Mouse (Mus musculus): ENCODE measurements at regions not wholly inside any gene's neighbourhood (a gene's known extent, or its start where the extent isn't known, plus 50 kb on each side); places are given as distances from the start of the nearest gene placed in this dataset.

- H3K27me3 ChIP-seq: peaks cover 9% of the 10 kb centered on the region
- H3K36me3 ChIP-seq: no peaks in the 10 kb centered on the region
- no peak overlapping the region for H3K9ac ChIP-seq (replicated peaks)
- ATAC-seq: no peak
- H3K4me3 ChIP-seq (replicated peaks): no peak overlapping the region
- 82% methylated on average over 2 of the region's 2 CpGs for WGBS
- no peaks in the 10 kb centered on the region for H3K9me3 ChIP-seq
- H3K4me2 ChIP-seq (replicated peaks): no peak overlapping the region
- H3K4me1 ChIP-seq (replicated peaks): no peaks in the 10 kb centered on the region
- no peak overlapping the region for H3K27ac ChIP-seq
Measured at GRCm38 (mm10) chr7:39830831-39831230, 313.3 kb downstream of the Zfp619 start.

- H3K36me3 ChIP-seq: no peaks in the 10 kb centered on the region
- H3K27ac ChIP-seq: no peak overlapping the region
- H3K4me3 ChIP-seq (replicated peaks): no peak overlapping the region
- H3K4me1 ChIP-seq (replicated peaks): no peaks in the 10 kb centered on the region
- 81% methylated on average over 3 of the region's 3 CpGs for WGBS
- H3K9me3 ChIP-seq: no peaks in the 10 kb centered on the region
- H3K9ac ChIP-seq (replicated peaks): no peak overlapping the region
- no peak overlapping the region for H3K4me2 ChIP-seq (replicated peaks)
- H3K27me3 ChIP-seq: no peaks in the 10 kb centered on the region
- no peak for ATAC-seq
Measured at GRCm38 (mm10) chr7:39841988-39842387, 324.4 kb downstream of the Zfp619 start.

- Histone ChIP-seq H3K4me1 (replicated peaks) (no peaks in the 10 kb centered on the region), H3K27me3 (no peaks in the 10 kb centered on the region), H3K9me3 (no peaks in the 10 kb centered on the region), H3K4me2 (replicated peaks) (no peak overlapping the region), H3K4me3 (replicated peaks) (no peak overlapping the region), H3K36me3 (no peaks in the 10 kb centered on the region), H3K9ac (replicated peaks) (no peak overlapping the region), H3K27ac (no peak overlapping the region)
- WGBS: 48% methylated on average over 7 of the region's 7 CpGs
- ATAC-seq: peak; percentile 90
Measured at GRCm38 (mm10) chr7:39847914-39848782, 330.6 kb downstream of the Zfp619 start.

GRCm38 (mm10) chr7:39857301-39857700 lies 339.7 kb downstream of the Zfp619 start:
- 98% methylated on average over 2 of the region's 2 CpGs for WGBS
- no peak overlapping the region for H3K4me2 ChIP-seq (replicated peaks)
- no peaks in the 10 kb centered on the region for H3K36me3 ChIP-seq
- H3K4me3 ChIP-seq (replicated peaks): no peak overlapping the region
- H3K9ac ChIP-seq (replicated peaks): no peak overlapping the region
- 0 out of 2 replicates have a peak, but pooled peaks cover 2% of the 10 kb centered on the region for H3K4me1 ChIP-seq (replicated peaks)
- H3K27me3 ChIP-seq: no peaks in the 10 kb centered on the region
- ATAC-seq: no peak
- H3K27ac ChIP-seq: no peak overlapping the region
- H3K9me3 ChIP-seq: no peaks in the 10 kb centered on the region

- no peaks in the 10 kb centered on the region for H3K9me3 ChIP-seq
- H3K27ac ChIP-seq: no peak overlapping the region
- 89% methylated on average over 4 of the region's 4 CpGs for WGBS
- H3K4me2 ChIP-seq (replicated peaks): no peak overlapping the region
- ATAC-seq: no peak
- peaks cover 10% of the 10 kb centered on the region for H3K4me1 ChIP-seq (replicated peaks)
- H3K9ac ChIP-seq (replicated peaks): no peak overlapping the region
- H3K4me3 ChIP-seq (replicated peaks): no peak overlapping the region
- no peaks in the 10 kb centered on the region for H3K27me3 ChIP-seq
- no peaks in the 10 kb centered on the region for H3K36me3 ChIP-seq
Measured at GRCm38 (mm10) chr7:39862835-39863234, 345.3 kb downstream of the Zfp619 start.

GRCm38 (mm10) chr7:39864130-39864529 lies 346.6 kb downstream of the Zfp619 start:
- no peak overlapping the region for H3K4me2 ChIP-seq (replicated peaks)
- H3K9ac ChIP-seq (replicated peaks): no peak overlapping the region
- ATAC-seq: no peak
- no peaks in the 10 kb centered on the region for H3K27me3 ChIP-seq
- no peak overlapping the region for H3K27ac ChIP-seq
- 69% methylated on average over 3 of the region's 3 CpGs for WGBS
- H3K36me3 ChIP-seq: no peaks in the 10 kb centered on the region
- peaks cover 10% of the 10 kb centered on the region for H3K4me1 ChIP-seq (replicated peaks)
- no peaks in the 10 kb centered on the region for H3K9me3 ChIP-seq
- no peak overlapping the region for H3K4me3 ChIP-seq (replicated peaks)

GRCm38 (mm10) chr7:39864781-39865180 lies 347.2 kb downstream of the Zfp619 start:
- Histone ChIP-seq H3K9me3 (no peaks in the 10 kb centered on the region), H3K27me3 (no peaks in the 10 kb centered on the region), H3K9ac (replicated peaks) (no peak overlapping the region), H3K4me2 (replicated peaks) (no peak overlapping the region), H3K4me3 (replicated peaks) (no peak overlapping the region), H3K36me3 (no peaks in the 10 kb centered on the region), H3K4me1 (replicated peaks) (peaks cover 10% of the 10 kb centered on the region), H3K27ac (no peak overlapping the region)
- ATAC-seq: no peak
- WGBS: 86% methylated on average over 3 of the region's 3 CpGs

GRCm38 (mm10) chr7:39866674-39867428 lies 349.3 kb downstream of the Zfp619 start:
- Histone ChIP-seq H3K4me1 (replicated peaks) (peaks cover 10% of the 10 kb centered on the region), H3K4me2 (replicated peaks) (no peak overlapping the region), H3K36me3 (no peaks in the 10 kb centered on the region), H3K27me3 (no peaks in the 10 kb centered on the region), H3K9ac (replicated peaks) (no peak overlapping the region), H3K27ac (no peak overlapping the region), H3K4me3 (replicated peaks) (no peak overlapping the region), H3K9me3 (no peaks in the 10 kb centered on the region)
- no peak for ATAC-seq
- WGBS: 58% methylated on average over 6 of the region's 6 CpGs

GRCm38 (mm10) chr7:39867451-39867850 lies 349.9 kb downstream of the Zfp619 start:
- WGBS: 8% methylated on average over 3 of the region's 3 CpGs
- 0 out of 2 replicates have a peak, but pooled peaks have one; percentile 9 for ATAC-seq

GRCm38 (mm10) chr7:39882113-39882512 lies 364.5 kb downstream of the Zfp619 start:
- H3K27me3 ChIP-seq: no peaks in the 10 kb centered on the region
- H3K9ac ChIP-seq (replicated peaks): no peak overlapping the region
- WGBS: 79% methylated on average over 1 of the region's 1 CpGs
- H3K4me3 ChIP-seq (replicated peaks): no peak overlapping the region
- no peak overlapping the region for H3K27ac ChIP-seq
- 0 out of 2 replicates have a peak, but pooled peaks cover 2% of the 10 kb centered on the region for H3K9me3 ChIP-seq
- no peak overlapping the region for H3K4me2 ChIP-seq (replicated peaks)
- H3K4me1 ChIP-seq (replicated peaks): no peaks in the 10 kb centered on the region
- H3K36me3 ChIP-seq: no peaks in the 10 kb centered on the region
- no peak for ATAC-seq

More at GRCm38 (mm10) chr7:39867451-39867850, 349.9 kb downstream of the Zfp619 start:
- no peaks in the 10 kb centered on the region for H3K36me3 ChIP-seq
- no peaks in the 10 kb centered on the region for H3K27me3 ChIP-seq
- no peak overlapping the region for H3K9ac ChIP-seq (replicated peaks)
- H3K9me3 ChIP-seq: no peaks in the 10 kb centered on the region
- no peak overlapping the region for H3K27ac ChIP-seq
- no peak overlapping the region for H3K4me3 ChIP-seq (replicated peaks)
- H3K4me1 ChIP-seq (replicated peaks): peaks cover 7% of the 10 kb centered on the region
- no peak overlapping the region for H3K4me2 ChIP-seq (replicated peaks)

GRCm38 (mm10) chr7:39894208-39894896 lies 376.8 kb downstream of the Zfp619 start:
- peak; percentile 77 for ATAC-seq
- Histone ChIP-seq H3K4me1 (replicated peaks) (peaks cover 10% of the 10 kb centered on the region; the same call in 1 of the 2 replicates), H3K4me2 (replicated peaks) (no peak overlapping the region), H3K9me3 (no peaks in the 10 kb centered on the region), H3K9ac (replicated peaks) (no peak overlapping the region), H3K27ac (peak overlapping the region; percentile 26; the same call in 1 of the 2 replicates), H3K36me3 (no peaks in the 10 kb centered on the region), H3K27me3 (no peaks in the 10 kb centered on the region), H3K4me3 (replicated peaks) (no peak overlapping the region)
- 37% methylated on average over 7 of the region's 7 CpGs for WGBS

- no peak overlapping the region for H3K27ac ChIP-seq
- no peaks in the 10 kb centered on the region for H3K36me3 ChIP-seq
- no peak for ATAC-seq
- 91% methylated on average over 2 of the region's 2 CpGs for WGBS
- peaks cover 10% of the 10 kb centered on the region; the same call in 1 of the 2 replicates for H3K4me1 ChIP-seq (replicated peaks)
- no peaks in the 10 kb centered on the region for H3K9me3 ChIP-seq
- no peak overlapping the region for H3K9ac ChIP-seq (replicated peaks)
- H3K27me3 ChIP-seq: no peaks in the 10 kb centered on the region
- no peak overlapping the region for H3K4me3 ChIP-seq (replicated peaks)
- H3K4me2 ChIP-seq (replicated peaks): no peak overlapping the region
Measured at GRCm38 (mm10) chr7:39896918-39897317, 379.4 kb downstream of the Zfp619 start.
